Mouse (Mus musculus) CD4-positive, CD25-positive, alpha-beta regulatory T cell, adult 9 weeks (primary cell): ENCODE measurements around the gene Triml2. TPM values are rescaled to one million over a fixed set of nuclear protein-coding genes. Genes with fewer than 3 reads are reported as not detected.

Experiments
- polyA plus RNA-seq: library from polyadenylated mRNA; unstranded; fragments of 100-300 nt; shearing (Covaris generic); gene quantifications from one replicate; pipeline ENCODE4 v1.2.1, GENCODE M21; 2017

Gene Triml2
- not detected for polyA plus RNA-seq

GRCm38 (mm10) chr8:43180054-43180690, at the start of gene Triml2:
Gene Triml2, plus strand, starts transcription at chr8:43180541.

DNA sequence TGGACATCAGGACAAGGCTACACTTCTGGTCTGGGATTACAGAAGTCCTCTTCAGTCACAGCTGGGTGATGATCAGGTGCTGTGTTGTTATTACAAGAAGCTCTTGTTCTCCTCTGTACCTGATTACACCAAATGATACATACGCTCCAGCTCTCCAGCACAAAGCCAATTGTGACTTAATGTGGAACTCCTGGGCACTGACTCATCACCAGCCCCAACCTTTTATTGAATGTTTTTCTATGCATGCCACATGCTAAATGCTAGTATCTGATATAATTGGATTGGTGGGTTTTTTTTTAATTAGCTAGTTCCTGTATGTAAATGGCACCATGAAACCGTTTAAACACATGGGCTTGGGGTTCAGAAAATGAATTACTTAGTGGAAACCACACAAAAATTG, 39.0 kb upstream of the Triml2 start, which contains the start of gene Triml1:
Gene Triml1, minus strand, starts transcription at position 101 of the 400 bp plus-strand sequence.

Other genes with a start within 250 kb of the Triml2 start
- gene Triml1, start 39.1 kb upstream of the Triml2 start, polyA plus RNA-seq = not detected
- not detected for gene Zfp42, start 126.4 kb downstream of the Triml2 start, polyA plus RNA-seq